Mouse (Mus musculus) kidney, postnatal 0 days (tissue): Measurements from ENCODE around the gene B3galt1. TPM values are rescaled to one million over a fixed set of nuclear protein-coding genes. Genes with fewer than 3 reads are reported as not detected.

Source experiments
- ATAC-seq: fragments of 200-750 bp; cut with Nextera tagmentation; replicated peaks from 2 replicates; pipeline ENCODE4 v1.8.0; 2017; ENCODE audit warnings: low read depth, moderate number of reproducible peaks, moderate TSS enrichment, moderate library complexity; ENCODE audit not compliant: low FRiP score
- DNase-seq: peaks from one replicate; pipeline ENCODE4 v3.0.0-alpha.2; 2016; ENCODE audit warnings: low spot score
- H3K27ac ChIP-seq: fragments of 300-500 bp; sonication (generic); 2 replicates; pipeline ENCODE4 v1.5.1; 2014; ENCODE audit warnings: mild to moderate bottlenecking
- H3K27me3 ChIP-seq: fragments of 300-500 bp; sonication (generic); 2 replicates; pipeline ENCODE4 v1.6.1; 2014; ENCODE audit warnings: low read length, mixed read lengths; ENCODE audit not compliant: insufficient read depth
- H3K36me3 ChIP-seq: fragments of 300-500 bp; sonication (generic); 2 replicates; pipeline ENCODE4 v1.6.1; 2014; ENCODE audit warnings: low read length, mixed read lengths; ENCODE audit not compliant: insufficient read depth
- H3K4me1 ChIP-seq: fragments of 300-500 bp; sonication (generic); replicated peaks from 2 replicates; pipeline ENCODE4 v1.6.1; 2014; ENCODE audit warnings: antibody characterized with exemption, low read length, mixed read lengths; ENCODE audit not compliant: insufficient read depth
- H3K4me2 ChIP-seq: fragments of 300-500 bp; sonication (generic); 2 replicates; pipeline ENCODE4 v1.6.1; 2014; ENCODE audit warnings: mild to moderate bottlenecking, low read length, moderate library complexity, mixed read lengths
- H3K4me3 ChIP-seq: fragments of 300-500 bp; sonication (generic); replicated peaks from 2 replicates; pipeline ENCODE4 v1.5.1; 2014; ENCODE audit warnings: low read depth, low read length
- H3K9ac ChIP-seq: fragments of 300-500 bp; sonication (generic); 2 replicates; pipeline ENCODE4 v1.6.1; 2014; ENCODE audit warnings: low read depth, low read length
- H3K9me3 ChIP-seq: fragments of 300-500 bp; sonication (generic); replicated peaks from 2 replicates; pipeline ENCODE4 v1.6.1; 2016; ENCODE audit warnings: low read length, inconsistent platforms, mixed read lengths
- CTCF ChIP-seq: IDR thresholded peaks from 2 replicates; pipeline ENCODE4 v1.5.1; 2016; ENCODE audit warnings: antibody characterized with exemption, low read depth, mild to moderate bottlenecking, moderate library complexity
- WGBS: fragments of 180-500 bp; shearing (Covaris S2); extraction: QIAGEN DNeasy Blood & Tissue Kit; methylation state at CpG from one replicate; pipeline ENCODE4 v1.1.7; 2014; 5-methylcytosine and 5-hydroxymethylcytosine counted together
- polyA plus RNA-seq: library from polyadenylated mRNA; unstranded; fragments of >200 nt; fragmentation: Nextera tagmentation; extraction: Ambion mirVana; gene quantifications from 2 replicates; pipeline ENCODE4 v1.2.1, GENCODE M21; 2015

B3galt1 gene
- polyA plus RNA-seq, 1 experiment from 2014 or later: 4.8 TPM

DNA sequence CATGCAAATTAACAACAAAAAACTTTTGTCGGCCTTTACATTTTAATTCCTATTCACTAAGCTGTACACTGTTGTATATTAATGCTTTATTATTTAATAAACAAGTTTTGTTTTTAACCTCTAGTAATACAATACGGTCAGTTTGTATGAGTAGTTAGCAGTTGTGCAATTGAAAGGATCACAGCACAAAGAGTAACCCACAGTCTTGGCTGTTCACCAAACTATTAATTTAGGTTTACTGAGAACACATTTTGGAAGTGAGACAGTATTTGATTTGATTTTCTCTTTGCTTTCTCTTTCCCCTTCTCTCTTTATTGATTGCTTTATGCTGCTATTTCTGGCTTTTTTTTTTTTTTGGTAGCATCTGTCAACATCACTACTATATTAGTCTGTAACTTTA is 106.0 kb downstream of the B3galt1 start:
- H3K4me3 ChIP-seq: no peak overlapping the region
- no peaks in the 10 kb centered on the region for H3K36me3 ChIP-seq
- no peak for ATAC-seq
- no peaks in the 10 kb centered on the region for H3K4me1 ChIP-seq
- no peak overlapping the region for H3K27ac ChIP-seq
- H3K9me3 ChIP-seq: no peaks in the 10 kb centered on the region
- no peaks in the 10 kb centered on the region for H3K27me3 ChIP-seq
- no peak overlapping the region for H3K9ac ChIP-seq
- no peak for TF ChIP-seq CTCF
- DNase-seq: no peak
- WGBS: 85% methylated on average over 2 of the region's 2 CpGs
- no peak overlapping the region for H3K4me2 ChIP-seq

DNA sequence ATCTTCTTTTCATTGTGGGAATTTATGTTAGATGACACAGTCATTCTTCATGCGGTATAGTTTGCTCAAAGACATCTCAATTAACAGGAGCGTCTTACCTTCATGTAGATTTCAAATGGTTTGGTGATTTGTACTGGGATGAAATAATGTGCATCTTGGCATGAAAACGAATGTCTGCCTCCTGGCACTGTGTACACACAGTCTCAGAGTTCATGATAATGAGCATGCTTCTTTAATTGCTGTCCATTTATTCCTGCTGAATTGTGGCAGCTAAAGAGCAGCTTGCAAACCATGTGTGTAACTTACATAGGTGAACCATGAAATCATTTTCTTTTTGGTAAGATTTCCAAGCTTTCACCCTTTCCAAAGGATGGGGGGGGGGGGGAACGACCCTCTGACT is 112.0 kb downstream of the B3galt1 start:
- Histone ChIP-seq H3K4me1 (no peaks in the 10 kb centered on the region), H3K27ac (no peak overlapping the region), H3K9ac (no peak overlapping the region), H3K36me3 (no peaks in the 10 kb centered on the region), H3K9me3 (no peaks in the 10 kb centered on the region), H3K4me2 (no peak overlapping the region), H3K27me3 (no peaks in the 10 kb centered on the region), H3K4me3 (no peak overlapping the region)
- no peak for TF ChIP-seq CTCF
- no peak for DNase-seq
- no peak for ATAC-seq
- 82% methylated on average over 4 of the region's 4 CpGs for WGBS

DNA sequence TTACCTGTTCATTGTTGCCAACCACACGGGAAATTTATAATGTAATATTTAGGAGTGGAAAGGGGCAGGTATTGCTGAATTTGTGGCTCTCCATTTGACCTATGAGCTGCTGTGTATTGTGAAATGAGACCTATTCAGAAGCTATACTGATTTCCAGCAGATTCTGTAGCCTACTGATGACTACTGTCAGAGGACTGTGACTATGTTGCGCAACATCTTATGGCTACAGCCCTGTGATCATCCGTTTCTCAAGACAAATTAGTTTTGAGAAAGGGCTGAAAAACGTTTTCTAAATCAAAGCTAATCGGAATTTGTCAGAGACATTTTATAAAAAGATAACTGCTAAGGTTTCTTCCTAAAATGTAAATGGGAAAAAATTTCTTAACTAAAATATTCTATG is 158.6 kb downstream of the B3galt1 start:
- Histone ChIP-seq H3K4me1 (no peaks in the 10 kb centered on the region), H3K9me3 (no peaks in the 10 kb centered on the region), H3K36me3 (no peaks in the 10 kb centered on the region), H3K4me2 (no peak overlapping the region), H3K27me3 (no peaks in the 10 kb centered on the region), H3K27ac (no peak overlapping the region), H3K4me3 (no peak overlapping the region), H3K9ac (no peak overlapping the region)
- DNase-seq: no peak
- TF ChIP-seq CTCF: no peak
- ATAC-seq: no peak
- 81% methylated on average over 5 of the region's 5 CpGs for WGBS

DNA sequence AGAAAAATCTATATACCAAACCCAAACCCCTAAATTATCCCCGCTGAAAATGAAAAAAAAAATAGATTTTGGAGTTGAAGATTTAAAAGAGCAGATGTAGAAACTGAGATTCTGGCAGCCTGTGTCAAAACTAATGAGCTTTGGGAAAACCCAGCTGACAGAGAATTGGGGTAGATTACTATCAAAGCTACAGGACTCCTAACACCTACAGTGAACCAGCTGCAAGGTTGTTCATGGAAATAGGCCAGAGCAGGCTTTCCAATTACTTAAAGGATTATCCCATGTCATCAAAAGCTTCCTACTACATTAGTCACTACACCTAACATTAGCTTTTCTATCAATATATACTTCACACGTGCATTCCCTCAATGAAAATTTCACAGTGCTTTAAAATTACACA is 165.1 kb downstream of the B3galt1 start:
- no peak for TF ChIP-seq CTCF
- H3K9ac ChIP-seq: no peak overlapping the region
- H3K9me3 ChIP-seq: no peaks in the 10 kb centered on the region
- no peak overlapping the region for H3K4me3 ChIP-seq
- DNase-seq (no peak), ATAC-seq (no peak)
- no peak overlapping the region for H3K27ac ChIP-seq
- no peaks in the 10 kb centered on the region for H3K4me1 ChIP-seq
- H3K27me3 ChIP-seq: no peaks in the 10 kb centered on the region
- no peaks in the 10 kb centered on the region for H3K36me3 ChIP-seq
- WGBS: 88% methylated on average over 2 of the region's 2 CpGs
- H3K4me2 ChIP-seq: no peak overlapping the region

DNA sequence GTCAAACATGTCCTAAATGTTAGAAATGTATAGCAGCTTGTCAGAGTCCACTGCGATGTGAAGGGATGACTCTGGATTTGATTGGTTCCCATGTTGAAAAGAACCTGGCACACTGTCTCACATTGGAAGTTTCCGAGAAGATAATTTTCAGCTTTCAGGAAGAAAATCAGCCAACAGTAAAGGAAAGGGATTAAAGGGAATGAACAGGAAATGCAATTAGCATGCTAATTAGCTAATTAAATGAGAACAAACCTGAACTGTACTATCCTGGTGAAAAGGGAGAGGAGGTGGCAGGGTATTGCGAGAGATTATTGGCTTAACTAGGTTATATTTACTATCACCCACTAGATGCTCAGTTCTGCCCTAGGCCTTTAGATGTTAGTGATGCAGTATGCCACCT is 185.9 kb downstream of the B3galt1 start:
- no peak overlapping the region for H3K27ac ChIP-seq
- no peak overlapping the region for H3K4me3 ChIP-seq
- no peaks in the 10 kb centered on the region for H3K9me3 ChIP-seq
- no peaks in the 10 kb centered on the region for H3K36me3 ChIP-seq
- H3K4me2 ChIP-seq: no peak overlapping the region
- ATAC-seq (no peak), DNase-seq (no peak)
- H3K9ac ChIP-seq: no peak overlapping the region
- no peak for TF ChIP-seq CTCF
- H3K4me1 ChIP-seq: no peaks in the 10 kb centered on the region
- no peaks in the 10 kb centered on the region for H3K27me3 ChIP-seq
- 89% methylated on average over 3 of the region's 3 CpGs for WGBS

DNA sequence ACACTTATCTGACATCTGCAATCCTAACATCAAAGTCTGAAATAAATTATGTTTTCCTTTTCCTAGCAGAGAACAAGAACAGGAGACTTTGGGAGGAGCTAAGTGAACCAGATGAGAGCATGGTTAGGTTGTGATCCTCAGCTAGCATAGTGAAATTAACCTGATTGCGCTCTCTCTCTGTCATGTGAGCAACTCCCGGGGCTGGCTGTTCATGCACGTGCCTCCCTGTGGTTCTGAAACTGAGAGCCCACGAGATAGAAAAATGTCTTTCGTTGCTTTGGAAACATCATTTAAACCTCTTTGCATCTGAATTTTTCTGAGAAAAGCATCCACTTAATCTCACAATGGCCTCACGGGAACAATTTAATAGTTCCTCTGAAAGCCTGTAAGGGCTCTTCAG is 190.8 kb downstream of the B3galt1 start:
- no peaks in the 10 kb centered on the region for H3K27me3 ChIP-seq
- ATAC-seq: no peak
- 59% methylated on average over 6 of the region's 6 CpGs for WGBS

DNA sequence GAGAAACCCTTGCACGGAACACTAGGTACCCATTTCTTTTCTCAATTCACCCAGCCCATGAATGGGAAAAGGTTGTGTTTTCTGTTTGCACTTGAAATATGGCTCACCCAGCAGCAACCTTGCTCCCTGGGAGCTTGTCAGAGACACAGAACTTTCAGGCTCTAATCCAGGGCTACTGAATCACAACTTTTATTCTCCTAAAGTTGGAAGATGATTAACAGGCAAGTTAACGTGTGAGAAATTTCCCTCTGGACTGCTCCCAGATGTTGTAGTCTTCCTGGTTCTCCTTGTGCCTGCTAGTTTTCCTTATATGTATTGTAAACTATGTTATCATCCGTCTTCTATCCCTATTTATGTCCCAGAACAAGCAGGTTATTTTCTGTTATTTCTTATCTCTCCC is 221.9 kb downstream of the B3galt1 start:
- no peak for ATAC-seq
- Histone ChIP-seq H3K4me3 (no peak overlapping the region), H3K4me2 (no peak overlapping the region), H3K27ac (no peak overlapping the region), H3K36me3 (no peaks in the 10 kb centered on the region), H3K9ac (no peak overlapping the region), H3K4me1 (no peaks in the 10 kb centered on the region), H3K27me3 (no peaks in the 10 kb centered on the region), H3K9me3 (no peaks in the 10 kb centered on the region)
- peak; percentile 12 for DNase-seq
- WGBS: 69% methylated on average over 3 of the region's 3 CpGs
- no peak for TF ChIP-seq CTCF

More for the DNA sequence above, 190.8 kb downstream of the B3galt1 start:
- no peak overlapping the region for H3K4me2 ChIP-seq
- H3K27ac ChIP-seq: no peak overlapping the region
- no peaks in the 10 kb centered on the region for H3K9me3 ChIP-seq
- H3K4me3 ChIP-seq: no peak overlapping the region
- H3K4me1 ChIP-seq: no peaks in the 10 kb centered on the region
- no peak overlapping the region for H3K9ac ChIP-seq
- no peaks in the 10 kb centered on the region for H3K36me3 ChIP-seq
- no peak for TF ChIP-seq CTCF
- no peak for DNase-seq
